Mouse (Mus musculus) spleen, adult 10 weeks (tissue): ENCODE data around the gene Tgm2. TPM values are rescaled to one million over a fixed set of nuclear protein-coding genes. Genes with fewer than 3 reads are reported as not detected.

ENCODE experiments used
- polyA plus RNA-seq: library from polyadenylated mRNA; stranded (reverse); fragments of 350-450 nt; fragmentation: Illumina TruSeq; extraction: RNeasy Lipid Tissue Mini Kit (QIAGEN cat#74804); gene quantifications from one replicate; pipeline ENCODE4 v1.2.3, GENCODE M21; 2015; ENCODE audit warnings: low replicate concordance; ENCODE audit not compliant: insufficient read depth

The Tgm2 gene
- polyA plus RNA-seq: 31.3 TPM

GRCm38 (mm10) chr2:158146223-158146622, at the start of gene Tgm2:
Tgm2 (minus strand) TSS chr2:158146436.

Other genes starting within 250 kb of the Tgm2 start
- gene Vstm2l, start 231.8 kb downstream of the Tgm2 start, polyA plus RNA-seq: not detected
- gene Tti1, start 118.0 kb downstream of the Tgm2 start, polyA plus RNA-seq: 27.0 TPM
- gene Rprd1b, start 117.9 kb downstream of the Tgm2 start, polyA plus RNA-seq: 26.3 TPM
- gene D630003M21Rik, start 82.8 kb upstream of the Tgm2 start, polyA plus RNA-seq: 0.33 TPM
- not detected for gene Bpi, start 111.7 kb upstream of the Tgm2 start, polyA plus RNA-seq
- 3.3 TPM for gene Lbp, start 160.1 kb upstream of the Tgm2 start, polyA plus RNA-seq
- gene Snhg11, start 229.2 kb upstream of the Tgm2 start, polyA plus RNA-seq: 0.52 TPM